Mouse (Mus musculus) liver, postnatal 0 days (tissue): ENCODE results near the gene Slc10a3. TPM values are rescaled to one million over a fixed set of nuclear protein-coding genes. Genes with fewer than 3 reads are reported as not detected.
"Not testable (repeated sequence)": the region's sequence is repeated elsewhere in the genome, so short reads cannot be mapped to it uniquely, and the experiment has no call there.

Experiments used
- ATAC-seq: fragments of 200-750 bp; cut with Nextera tagmentation; 2 replicates; pipeline ENCODE4 v1.8.0; 2017; ENCODE audit warnings: mild to moderate bottlenecking, moderate library complexity
- DNase-seq: peaks from one replicate; pipeline ENCODE4 v3.0.0-alpha.2; 2016
- H3K27ac ChIP-seq: fragments of 300-500 bp; sonication (generic); 2 replicates; pipeline ENCODE4 v1.5.1; 2014; ENCODE audit warnings: antibody characterized with exemption, moderate library complexity, mild to moderate bottlenecking, low read depth
- H3K27me3 ChIP-seq: fragments of 300-500 bp; sonication (generic); 2 replicates; pipeline ENCODE4 v1.6.1; 2014; ENCODE audit warnings: low read length, control low read depth, mixed read lengths; ENCODE audit not compliant: insufficient read depth
- H3K36me3 ChIP-seq: fragments of 300-500 bp; sonication (generic); replicated peaks from 2 replicates; pipeline ENCODE4 v1.6.1; 2014; ENCODE audit warnings: mild to moderate bottlenecking, control low read depth, low read length, moderate library complexity, mixed read lengths; ENCODE audit not compliant: insufficient read depth
- H3K4me1 ChIP-seq: fragments of 300-500 bp; sonication (generic); 2 replicates; pipeline ENCODE4 v1.6.1; 2014; ENCODE audit warnings: antibody characterized with exemption, mild to moderate bottlenecking, control low read depth; ENCODE audit not compliant: insufficient read depth
- H3K4me2 ChIP-seq: fragments of 300-500 bp; sonication (generic); 2 replicates; pipeline ENCODE4 v1.6.1; 2014; ENCODE audit warnings: low read depth, mild to moderate bottlenecking, low read length, moderate library complexity, mixed read lengths
- H3K4me3 ChIP-seq: fragments of 300-500 bp; sonication (generic); 2 replicates; pipeline ENCODE4 v1.5.1; 2014; ENCODE audit warnings: low read depth, low read length
- H3K9ac ChIP-seq: fragments of 300-500 bp; sonication (generic); replicated peaks from 2 replicates; pipeline ENCODE4 v1.6.1; 2014; ENCODE audit warnings: mild to moderate bottlenecking, moderate library complexity
- H3K9me3 ChIP-seq: fragments of 300-500 bp; sonication (generic); 2 replicates; pipeline ENCODE4 v1.6.1; 2016; ENCODE audit warnings: mild to moderate bottlenecking, control low read depth, low read length, mixed read lengths
- CTCF ChIP-seq: sonication (generic); IDR thresholded peaks from 2 replicates; pipeline ENCODE4 v1.5.1; 2016; ENCODE audit warnings: antibody characterized with exemption, low read depth
- EP300 ChIP-seq: IDR thresholded peaks from 2 replicates; pipeline ENCODE4 v1.6.1; 2016; ENCODE audit warnings: antibody characterized with exemption, low read depth, mild to moderate bottlenecking
- WGBS: fragments of 180-500 bp; shearing (Covaris S2); extraction: QIAGEN DNeasy Blood & Tissue Kit; methylation state at CpG from one replicate; pipeline ENCODE4 v1.1.7; 2014; ENCODE audit not compliant: insufficient replicate concordance; 5-methylcytosine and 5-hydroxymethylcytosine counted together
- polyA plus RNA-seq: library from polyadenylated mRNA; unstranded; fragments of >200 nt; fragmentation: Nextera tagmentation; extraction: Ambion mirVana; gene quantifications from 2 replicates; pipeline ENCODE4 v1.2.1, GENCODE M21; 2015

Slc10a3 gene
- polyA plus RNA-seq, 1 experiment from 2014 or later, result 7.8 TPM

DNA sequence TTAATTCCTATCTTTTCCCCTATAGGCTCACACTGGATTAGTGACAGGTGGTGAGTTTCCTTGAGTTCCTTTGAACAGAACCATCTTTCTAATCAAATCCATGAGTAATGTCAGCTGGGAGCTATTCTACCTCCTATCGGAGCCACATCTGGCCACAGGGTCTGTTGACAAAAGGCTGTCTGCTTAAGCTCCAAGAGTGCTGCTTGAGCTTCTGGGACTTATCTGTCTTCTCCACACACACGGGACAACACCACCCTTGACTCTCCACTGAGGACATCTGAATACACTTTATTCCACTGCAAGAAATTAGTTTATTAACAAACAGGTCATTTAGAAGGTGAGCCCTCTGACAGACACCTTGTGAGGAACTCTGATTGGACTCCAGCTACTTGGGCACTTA is 11.3 kb upstream of the Slc10a3 start:
- Histone ChIP-seq H3K27ac (no peak overlapping the region), H3K9ac (no peak overlapping the region), H3K4me3 (no peak overlapping the region), H3K4me2 (no peak overlapping the region), H3K36me3 (0 out of 2 replicates have a peak, but pooled peaks cover 12% of the 10 kb centered on the region), H3K4me1 (no peaks in the 10 kb centered on the region), H3K9me3 (no peaks in the 10 kb centered on the region), H3K27me3 (no peaks in the 10 kb centered on the region)
- WGBS, result 65% methylated on average over 2 of the region's 2 CpGs
- TF ChIP-seq EP300 (peak; percentile 55; the same call in 1 of the 2 replicates), CTCF (no peak)
- ATAC-seq (peak; percentile 47; the same call in 1 of the 2 replicates), DNase-seq (no peak)

DNA sequence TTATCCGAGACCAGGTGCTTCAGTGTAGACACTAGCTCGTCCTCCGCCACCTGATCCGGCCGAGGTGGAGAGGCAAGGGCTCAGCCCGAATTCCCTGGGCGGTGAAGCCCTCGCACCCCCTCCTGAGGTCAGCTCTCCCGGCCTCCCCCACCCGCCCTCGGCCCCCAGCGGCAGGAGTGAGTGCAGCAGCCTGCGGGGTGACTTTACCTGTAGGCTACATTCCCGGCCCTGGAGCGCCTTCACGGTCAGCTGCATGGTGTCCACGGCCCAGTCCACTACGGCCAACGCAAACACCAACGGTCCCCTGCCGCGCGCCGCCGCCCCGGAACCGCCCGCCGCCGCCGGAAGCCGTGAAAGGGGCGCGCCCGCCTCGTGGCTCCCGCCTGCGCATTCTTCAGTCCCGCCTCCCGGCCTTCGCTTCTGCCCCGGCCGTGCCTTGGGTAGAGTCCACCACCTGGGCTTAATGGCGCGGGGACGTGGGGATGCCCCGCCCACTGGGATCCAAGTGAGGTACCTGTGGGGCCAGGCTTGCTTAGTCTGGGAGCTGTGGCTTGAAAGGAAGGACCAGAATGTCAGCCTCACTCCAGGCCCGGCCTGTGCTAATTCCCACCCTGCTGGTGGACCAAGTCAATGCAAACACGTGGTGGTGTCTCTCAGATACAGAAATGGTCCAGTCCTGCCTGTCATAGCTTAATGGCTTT is 4.8 kb downstream of the Slc10a3 start:
- peak overlapping the region; percentile 78 for H3K9ac ChIP-seq
- WGBS, result 11% methylated on average over 35 of the region's 49 CpGs
- peak; percentile 77 for ATAC-seq

DNA sequence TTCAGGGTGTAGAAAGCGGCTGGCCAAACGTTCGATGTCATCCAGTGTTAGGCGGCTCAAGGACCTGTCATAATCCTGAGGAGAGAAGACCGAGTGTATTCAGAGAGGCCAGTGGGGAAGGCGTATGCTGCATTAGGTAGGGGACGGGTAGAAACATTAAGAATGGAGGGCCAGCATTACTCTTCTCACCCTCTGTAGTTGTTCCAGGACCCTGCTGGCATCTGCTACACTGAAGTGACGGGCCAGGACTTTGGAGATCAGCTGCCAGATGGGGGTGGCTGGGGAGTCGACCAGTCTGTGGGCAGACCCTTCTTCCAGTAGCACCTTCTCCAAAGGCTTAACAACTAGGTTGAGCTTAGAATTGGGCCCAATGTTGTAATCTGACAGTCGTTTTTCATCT is 5.6 kb downstream of the Slc10a3 start:
- no peak for ATAC-seq

More for the DNA sequence above, 4.8 kb downstream of the Slc10a3 start:
- no peaks in the 10 kb centered on the region for H3K27me3 ChIP-seq
- peak; percentile 81 for DNase-seq
- H3K9me3 ChIP-seq, result no peaks in the 10 kb centered on the region
- peak; percentile 13; the same call in 1 of the 2 replicates for TF ChIP-seq CTCF
- no peak for TF ChIP-seq EP300
- no peaks in the 10 kb centered on the region for H3K36me3 ChIP-seq
- peak overlapping the region; percentile 80 for H3K4me2 ChIP-seq
- H3K27ac ChIP-seq, result peak overlapping the region; percentile 82
- peak overlapping the region; percentile 73 for H3K4me3 ChIP-seq
- 0 out of 2 replicates have a peak, but pooled peaks cover 9% of the 10 kb centered on the region for H3K4me1 ChIP-seq

DNA sequence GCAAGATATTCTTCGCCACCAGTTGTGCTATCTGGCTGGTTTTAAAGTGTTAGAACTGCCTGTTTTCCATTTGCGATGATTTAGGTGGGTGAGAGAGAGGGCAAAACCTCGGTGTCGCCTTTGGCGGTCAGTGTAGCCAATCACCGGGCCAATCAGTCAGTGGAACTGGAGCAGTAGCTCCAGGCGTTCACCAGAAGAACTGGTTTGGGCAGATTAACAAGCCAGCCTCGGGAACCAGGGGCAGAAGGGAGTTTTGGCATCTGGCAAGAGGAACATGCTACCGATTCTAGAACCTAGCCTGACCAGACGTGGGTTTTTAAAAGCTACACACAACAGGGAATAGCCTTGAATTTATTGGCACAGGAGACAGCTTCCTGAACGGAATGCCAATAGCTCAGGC is 14.0 kb downstream of the Slc10a3 start:
- H3K27me3 ChIP-seq, result no peaks in the 10 kb centered on the region
- H3K36me3 ChIP-seq, result no peaks in the 10 kb centered on the region
- H3K4me3 ChIP-seq, result no peak overlapping the region
- no peak overlapping the region for H3K9ac ChIP-seq
- no peak for ATAC-seq
- TF ChIP-seq CTCF (no peak), EP300 (no peak)
- DNase-seq, result no peak
- WGBS, result 45% methylated on average over 11 of the region's 11 CpGs
- H3K9me3 ChIP-seq, result no peaks in the 10 kb centered on the region
- H3K27ac ChIP-seq, result no peak overlapping the region
- no peaks in the 10 kb centered on the region for H3K4me1 ChIP-seq
- H3K4me2 ChIP-seq, result no peak overlapping the region

More for the DNA sequence above, 5.6 kb downstream of the Slc10a3 start:
- no peak for DNase-seq
- TF ChIP-seq EP300, result no peak
- no peaks in the 10 kb centered on the region for H3K36me3 ChIP-seq
- peak overlapping the region; percentile 80 for H3K4me2 ChIP-seq
- H3K4me3 ChIP-seq, result peak overlapping the region; percentile 73
- H3K9ac ChIP-seq, result peak overlapping the region; percentile 78
- 0 out of 2 replicates have a peak, but pooled peaks cover 9% of the 10 kb centered on the region for H3K4me1 ChIP-seq
- H3K27me3 ChIP-seq, result no peaks in the 10 kb centered on the region
- WGBS, result 50% methylated on average over 10 of the region's 10 CpGs
- no peaks in the 10 kb centered on the region for H3K9me3 ChIP-seq
- H3K27ac ChIP-seq, result peak overlapping the region; percentile 82

DNA sequence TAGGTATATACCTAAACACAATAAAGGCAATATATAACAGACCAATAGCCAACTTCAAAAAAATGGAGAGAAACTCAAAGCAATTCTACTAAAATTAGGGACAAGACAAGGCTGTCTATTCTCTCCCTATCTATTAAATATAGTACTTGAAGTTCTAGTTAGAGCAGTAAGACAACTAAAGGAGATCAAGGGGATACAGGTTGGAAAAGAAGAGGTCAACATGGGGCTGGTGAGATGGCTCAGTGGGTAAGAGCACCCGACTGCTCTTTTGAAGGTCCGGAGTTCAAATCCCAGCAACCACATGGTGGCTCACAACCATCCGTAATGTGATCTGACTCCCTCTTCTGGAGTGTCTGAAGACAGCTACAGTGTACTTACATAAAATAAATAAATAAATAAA is 16.1 kb downstream of the Slc10a3 start:
- not testable (repeated sequence) for H3K4me3 ChIP-seq, DNase-seq, H3K27me3 ChIP-seq, H3K9me3 ChIP-seq, H3K27ac ChIP-seq, ATAC-seq, H3K36me3 ChIP-seq, H3K9ac ChIP-seq, H3K4me2 ChIP-seq, H3K4me1 ChIP-seq
- 87% methylated on average over 2 of the region's 3 CpGs for WGBS

DNA sequence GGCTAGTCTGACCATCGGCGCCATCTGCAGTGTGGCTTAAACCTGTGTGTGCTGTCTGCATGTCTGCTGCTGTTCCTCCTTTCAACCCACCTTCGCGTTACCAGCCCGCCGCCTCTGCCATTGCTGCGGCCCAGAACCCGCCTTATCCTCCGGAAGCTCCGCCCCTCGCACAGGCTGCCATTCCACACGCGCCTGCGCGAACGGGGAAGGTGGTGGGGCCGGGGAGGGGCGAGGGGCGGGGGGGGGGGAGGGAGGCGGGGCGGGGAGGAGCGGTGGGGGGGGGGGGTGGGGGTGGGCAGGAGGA is 19.7 kb downstream of the Slc10a3 start, which contains the start of gene Lage3:
Gene Lage3 (minus strand): TSS at position 152 of the 304 bp plus-strand sequence.
- peaks cover 2% of the 10 kb centered on the region; the same call in 1 of the 2 replicates for H3K4me1 ChIP-seq
- H3K4me3 ChIP-seq, result peak within 1 kb of the TSS; percentile 55
- H3K9me3 ChIP-seq, result no peaks in the 10 kb centered on the region
- DNase-seq, result peak; percentile 81
- H3K9ac ChIP-seq, result peak within 1 kb of the TSS; percentile 57
- peak within 1 kb of the TSS; percentile 66; the same call in 1 of the 2 replicates for H3K27ac ChIP-seq
- peak within 1 kb of the TSS; percentile 77 for H3K4me2 ChIP-seq
- TF ChIP-seq CTCF (no peak), EP300 (no peak)
- H3K27me3 ChIP-seq, result no peaks in the 10 kb centered on the region
- peak; percentile 85 for ATAC-seq
- WGBS, result 19% methylated on average over 9 of the region's 22 CpGs
- H3K36me3 ChIP-seq, result no peaks in the 10 kb centered on the region
